Comparison of ENCODE assay signal across 15 mouse cellular contexts in the genomic region with DNA sequence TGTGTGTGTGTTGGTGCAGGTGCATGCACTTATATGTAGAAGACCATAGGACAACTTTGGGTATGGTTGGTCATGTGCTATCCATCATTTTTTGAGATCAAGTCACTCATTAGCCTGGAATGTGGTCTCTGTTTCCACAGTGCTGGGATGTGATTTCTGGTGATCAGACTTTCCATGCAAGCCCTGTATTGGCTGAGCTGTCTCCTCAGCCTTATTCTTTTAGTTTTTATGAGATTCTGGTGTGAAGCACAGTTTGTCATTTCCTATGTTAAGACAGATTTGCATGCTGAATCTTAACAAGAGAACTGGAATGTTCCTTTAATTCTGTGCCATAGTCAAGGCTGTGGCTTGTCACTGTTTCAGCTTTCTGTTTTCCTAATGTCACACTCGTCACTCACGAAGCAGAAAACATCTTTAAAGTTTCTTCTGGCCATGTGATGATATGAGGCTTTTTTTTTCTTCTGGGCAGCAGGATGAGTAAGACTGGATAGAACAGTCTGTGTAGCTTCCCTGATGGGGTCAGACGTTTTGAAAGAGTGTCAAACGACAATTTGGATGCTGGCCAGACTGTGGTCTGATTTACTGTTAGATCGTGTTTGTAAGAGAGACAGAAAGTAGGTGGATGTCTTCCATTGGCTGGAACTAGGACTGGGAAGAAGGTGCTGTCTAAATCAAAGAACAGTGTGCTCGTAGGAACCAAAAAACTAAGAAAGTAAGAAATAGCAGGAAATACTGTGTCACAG. TPM values are rescaled to one million over a fixed set of nuclear protein-coding genes. Genes with fewer than 3 reads are reported as not detected.
DNase-seq lines count a peak whose midpoint lies in the region.
"Had no signal": no experiment of that assay in that cellular context is flagged by ENCODE, and none has a peak within 500 bp of the region (broad histone marks: within the 10 kb centered on the region; RNA-seq: fewer than 3 reads in every experiment).

No protein-coding gene starts in this region.

- peak; percentile 51 for DNase-seq in adrenal gland, adult 2 months
- DNase-seq in adrenal gland, adult 18-20 months (ENCODE audit: low spot score in 2 of 2), result no peak
- DNase-seq in kidney, postnatal 10 days, result peak; percentile 40
- DNase-seq in kidney, postnatal 25 days, result no peak
- DNase-seq in 3T3-L1 (ENCODE audit: low read depth, low spot score), result peak; percentile 56
- peak; percentile 33 for DNase-seq in brain, adult 2 months (ENCODE audit: low read depth, low spot score)
- no peak for DNase-seq in cerebellum, adult 18-20 months
- DNase-seq in urinary bladder, postnatal 36 days (ENCODE audit: low spot score in 2 of 2), result no peak

RNA-seq across cellular contexts. Expression of gene Tbrg1, which starts 20.1 kb away (rescaled TPM):
- 10 to 100 TPM; 74.5 to 81.1 TPM for total RNA-seq in adrenal gland, adult 2 months (2021)
- polyA plus RNA-seq in adrenal gland, adult 2 months (2012; rRNA removed), result 23.7 and 28.7 TPM in 2 replicates
- 10 to 100 TPM; 68.4 to 76.1 TPM for total RNA-seq in adrenal gland, adult 18-20 months (2021)

RNA-seq across cellular contexts. Expression of gene Spa17, which starts 23.4 kb away (rescaled TPM):
- total RNA-seq in adrenal gland, adult 2 months (2021), result 1 to 10 TPM; 3.2 to 4.0 TPM
- polyA plus RNA-seq in adrenal gland, adult 2 months (2012; rRNA removed), result 0.51 and 1.3 TPM in 2 replicates
- total RNA-seq in adrenal gland, adult 18-20 months (2021), result 1 to 10 TPM; 3.3 to 4.4 TPM
- total RNA-seq: hindbrain, postnatal 0 days had no signal

RNA-seq across cellular contexts. Expression of gene Panx3, which starts 32.1 kb away (rescaled TPM):
- total RNA-seq in adrenal gland, adult 2 months (2021), result under 1 TPM in 1 of 2 experiments, not detected in 1; 0.20 TPM
- polyA plus RNA-seq in adrenal gland, adult 2 months (2012; rRNA removed), result 0.10 and 0.46 TPM in 2 replicates
- not detected for total RNA-seq in adrenal gland, adult 18-20 months (2021)
- total RNA-seq: gastrocnemius, adult 2 months; heart, adult 2 months; heart, postnatal 10 days; hindbrain, postnatal 0 days; left cerebral cortex, postnatal 36 days had no signal
- polyA plus RNA-seq: heart, adult 2 months; liver, embryonic 12.5 days; stomach, postnatal 0 days had no signal

Comparison
In these comparisons a context has a peak if more than half of its experiments do, and no peak if none do; other contexts are left out.
1. DNase-seq: peak in adrenal gland, adult 2 months (single experiment), kidney, postnatal 10 days (single experiment), 3T3-L1 (single experiment) and brain, adult 2 months (single experiment); none in adrenal gland, adult 18-20 months (0 of 2), kidney, postnatal 25 days (0 of 2), cerebellum, adult 18-20 months (0 of 2) and urinary bladder, postnatal 36 days (0 of 2).